Mouse (Mus musculus): Measurements from ENCODE around the gene Trappc4. TPM values are rescaled to one million over a fixed set of nuclear protein-coding genes. Genes with fewer than 3 reads are reported as not detected.
"Not testable (repeated sequence)": the region's sequence is repeated elsewhere in the genome, so short reads cannot be mapped to it uniquely, and the experiment has no call there.

Gene Trappc4
- polyA plus RNA-seq, 1 experiment from 2014 or later = 99.5 TPM

GRCm38 (mm10) chr9:44379054-44379834, 28.2 kb downstream of the Trappc4 start, which contains the start of gene Hyou1:
Gene Hyou1 (plus strand): TSS chr9:44379490.
- H3K4me3 ChIP-seq (ENCODE audit: low read depth, low read length) = peak within 1 kb of the TSS; percentile 91

GRCm38 (mm10) chr9:44378153-44378730, 29.2 kb downstream of the Trappc4 start:
- H3K36me3 ChIP-seq (ENCODE audit: control insufficient read depth, insufficient read depth, low read length) = peaks cover 20% of the 10 kb centered on the region
- H3K27me3 ChIP-seq (replicated peaks; ENCODE audit: control insufficient read depth, insufficient read depth, low read length) = no peaks in the 10 kb centered on the region
- H3K4me3 ChIP-seq (ENCODE audit: low read depth, low read length) = peak overlapping the region; percentile 91
- H3K9ac ChIP-seq (ENCODE audit: low read depth, low read length) = peak overlapping the region; percentile 94
- DNase-seq (ENCODE audit: low spot score) (no peak), ATAC-seq (replicated peaks; ENCODE audit: low FRiP score) (no peak)
- peaks cover 15% of the 10 kb centered on the region for H3K4me1 ChIP-seq (replicated peaks; ENCODE audit: control insufficient read depth, insufficient read depth, low read length)
- no peaks in the 10 kb centered on the region for H3K9me3 ChIP-seq (ENCODE audit: control insufficient read depth, low read length)
- H3K4me2 ChIP-seq = peak overlapping the region; percentile 97
- 56% methylated on average over 5 of the region's 5 CpGs for WGBS
- peak overlapping the region; percentile 91; the same call in 1 of the 2 replicates for H3K27ac ChIP-seq (ENCODE audit: low read depth, low read length)

More at GRCm38 (mm10) chr9:44379054-44379834, 28.2 kb downstream of the Trappc4 start, which contains the start of gene Hyou1:
- WGBS = under 1% methylated on average over 83 of the region's 83 CpGs
- Histone ChIP-seq H3K4me2 (peak within 1 kb of the TSS; percentile 97), H3K27ac (ENCODE audit: low read depth, low read length) (peak within 1 kb of the TSS; percentile 91), H3K9me3 (ENCODE audit: control insufficient read depth, low read length) (no peaks in the 10 kb centered on the region), H3K36me3 (ENCODE audit: control insufficient read depth, insufficient read depth, low read length) (peaks cover 30% of the 10 kb centered on the region), H3K9ac (ENCODE audit: low read depth, low read length) (peak within 1 kb of the TSS; percentile 94), H3K4me1 (replicated peaks; ENCODE audit: control insufficient read depth, insufficient read depth, low read length) (peaks cover 15% of the 10 kb centered on the region), H3K27me3 (replicated peaks; ENCODE audit: control insufficient read depth, insufficient read depth, low read length) (no peaks in the 10 kb centered on the region)
- ATAC-seq (replicated peaks; ENCODE audit: low FRiP score) = peak; percentile 95
- peak; percentile 100 for DNase-seq (ENCODE audit: low spot score)

- Histone ChIP-seq H3K36me3 (ENCODE audit: control insufficient read depth, insufficient read depth, low read length) (peaks cover 12% of the 10 kb centered on the region), H3K4me1 (replicated peaks; ENCODE audit: control insufficient read depth, insufficient read depth, low read length) (peaks cover 15% of the 10 kb centered on the region)
- not testable (repeated sequence) for DNase-seq (ENCODE audit: low spot score); H3K9me3 ChIP-seq (ENCODE audit: control insufficient read depth, low read length); H3K9ac ChIP-seq (ENCODE audit: low read depth, low read length); ATAC-seq (replicated peaks; ENCODE audit: low FRiP score); H3K4me3 ChIP-seq (ENCODE audit: low read depth, low read length); H3K27ac ChIP-seq (ENCODE audit: low read depth, low read length); H3K27me3 ChIP-seq (replicated peaks; ENCODE audit: control insufficient read depth, insufficient read depth, low read length); H3K4me2 ChIP-seq
- WGBS = 75% methylated on average over 2 of the region's 2 CpGs
Observed at GRCm38 (mm10) chr9:44377335-44377734, 30.1 kb downstream of the Trappc4 start.

- no peak for DNase-seq (ENCODE audit: low spot score)
- WGBS = 88% methylated on average over 6 of the region's 6 CpGs
- H3K4me1 ChIP-seq (replicated peaks; ENCODE audit: control insufficient read depth, insufficient read depth, low read length) = peaks cover 15% of the 10 kb centered on the region
- no peak overlapping the region for H3K4me2 ChIP-seq
- peaks cover under 1% of the 10 kb centered on the region for H3K36me3 ChIP-seq (ENCODE audit: control insufficient read depth, insufficient read depth, low read length)
- ATAC-seq (replicated peaks; ENCODE audit: low FRiP score) = no peak
- H3K9me3 ChIP-seq (ENCODE audit: control insufficient read depth, low read length) = no peaks in the 10 kb centered on the region
- H3K27ac ChIP-seq (ENCODE audit: low read depth, low read length) = no peak overlapping the region
- no peaks in the 10 kb centered on the region for H3K27me3 ChIP-seq (replicated peaks; ENCODE audit: control insufficient read depth, insufficient read depth, low read length)
- H3K9ac ChIP-seq (ENCODE audit: low read depth, low read length) = no peak overlapping the region
- H3K4me3 ChIP-seq (ENCODE audit: low read depth, low read length) = no peak overlapping the region
Observed at GRCm38 (mm10) chr9:44376141-44376540, 31.3 kb downstream of the Trappc4 start.

- Histone ChIP-seq H3K4me2 (no peak overlapping the region), H3K27ac (ENCODE audit: low read depth, low read length) (no peak overlapping the region), H3K9ac (ENCODE audit: low read depth, low read length) (no peak overlapping the region), H3K9me3 (ENCODE audit: control insufficient read depth, low read length) (no peaks in the 10 kb centered on the region), H3K4me1 (replicated peaks; ENCODE audit: control insufficient read depth, insufficient read depth, low read length) (peaks cover 7% of the 10 kb centered on the region), H3K36me3 (ENCODE audit: control insufficient read depth, insufficient read depth, low read length) (no peaks in the 10 kb centered on the region), H3K4me3 (ENCODE audit: low read depth, low read length) (no peak overlapping the region), H3K27me3 (replicated peaks; ENCODE audit: control insufficient read depth, insufficient read depth, low read length) (no peaks in the 10 kb centered on the region)
- DNase-seq (ENCODE audit: low spot score) = no peak
- ATAC-seq (replicated peaks; ENCODE audit: low FRiP score) = no peak
Observed at GRCm38 (mm10) chr9:44373386-44373785, 34.0 kb downstream of the Trappc4 start.

- Histone ChIP-seq H3K4me1 (replicated peaks; ENCODE audit: control insufficient read depth, insufficient read depth, low read length) (peaks cover 4% of the 10 kb centered on the region), H3K27ac (ENCODE audit: low read depth, low read length) (no peak overlapping the region), H3K27me3 (replicated peaks; ENCODE audit: control insufficient read depth, insufficient read depth, low read length) (no peaks in the 10 kb centered on the region), H3K4me2 (no peak overlapping the region), H3K9ac (ENCODE audit: low read depth, low read length) (no peak overlapping the region), H3K36me3 (ENCODE audit: control insufficient read depth, insufficient read depth, low read length) (no peaks in the 10 kb centered on the region), H3K4me3 (ENCODE audit: low read depth, low read length) (no peak overlapping the region), H3K9me3 (ENCODE audit: control insufficient read depth, low read length) (no peaks in the 10 kb centered on the region; the same call in 1 of the 2 replicates)
- DNase-seq (ENCODE audit: low spot score) (no peak), ATAC-seq (replicated peaks; ENCODE audit: low FRiP score) (no peak)
- WGBS = 64% methylated on average over 3 of the region's 3 CpGs
Observed at GRCm38 (mm10) chr9:44364480-44364879, 42.9 kb downstream of the Trappc4 start.

- H3K36me3 ChIP-seq (ENCODE audit: control insufficient read depth, insufficient read depth, low read length) = peaks cover 13% of the 10 kb centered on the region; the same call in 1 of the 2 replicates
- peak overlapping the region; percentile 52 for H3K27ac ChIP-seq (ENCODE audit: low read depth, low read length)
- ATAC-seq (replicated peaks; ENCODE audit: low FRiP score) = peak; percentile 10; the same call in 1 of the 2 replicates
- H3K27me3 ChIP-seq (replicated peaks; ENCODE audit: control insufficient read depth, insufficient read depth, low read length); H3K4me1 ChIP-seq (replicated peaks; ENCODE audit: control insufficient read depth, insufficient read depth, low read length); H3K9me3 ChIP-seq (ENCODE audit: control insufficient read depth, low read length); DNase-seq (ENCODE audit: low spot score); H3K9ac ChIP-seq (ENCODE audit: low read depth, low read length): not testable (repeated sequence)
- 34% methylated on average over 4 of the region's 4 CpGs for WGBS
- peak overlapping the region; percentile 80 for H3K4me3 ChIP-seq (ENCODE audit: low read depth, low read length)
- peak overlapping the region; percentile 52 for H3K4me2 ChIP-seq
Observed at GRCm38 (mm10) chr9:44361931-44362330, 45.5 kb downstream of the Trappc4 start.

- H3K27ac ChIP-seq (ENCODE audit: low read depth, low read length) = peak within 1 kb of the TSS; percentile 52
- H3K27me3 ChIP-seq (replicated peaks; ENCODE audit: control insufficient read depth, insufficient read depth, low read length) = no peaks in the 10 kb centered on the region
- H3K36me3 ChIP-seq (ENCODE audit: control insufficient read depth, insufficient read depth, low read length) = peaks cover 18% of the 10 kb centered on the region
- peak; percentile 93 for DNase-seq (ENCODE audit: low spot score)
- H3K4me3 ChIP-seq (ENCODE audit: low read depth, low read length) = peak within 1 kb of the TSS; percentile 80
- peak; percentile 92 for ATAC-seq (replicated peaks; ENCODE audit: low FRiP score)
- peak within 1 kb of the TSS; percentile 77 for H3K9ac ChIP-seq (ENCODE audit: low read depth, low read length)
- H3K4me2 ChIP-seq = peak within 1 kb of the TSS; percentile 72
- under 1% methylated on average over 44 of the region's 44 CpGs for WGBS
- H3K4me1 ChIP-seq (replicated peaks; ENCODE audit: control insufficient read depth, insufficient read depth, low read length) = peaks cover 4% of the 10 kb centered on the region
- no peaks in the 10 kb centered on the region; the same call in 1 of the 2 replicates for H3K9me3 ChIP-seq (ENCODE audit: control insufficient read depth, low read length)
Observed at GRCm38 (mm10) chr9:44361190-44361917, 46.0 kb downstream of the Trappc4 start, which contains the start of gene Vps11. Gene Vps11 (minus strand): TSS chr9:44361670.
